Mouse (Mus musculus): ENCODE measurements at regions not wholly inside any gene's neighbourhood (a gene's known extent, or its start where the extent isn't known, plus 50 kb on each side); places are given as distances from the start of the nearest gene placed in this dataset.

DNA sequence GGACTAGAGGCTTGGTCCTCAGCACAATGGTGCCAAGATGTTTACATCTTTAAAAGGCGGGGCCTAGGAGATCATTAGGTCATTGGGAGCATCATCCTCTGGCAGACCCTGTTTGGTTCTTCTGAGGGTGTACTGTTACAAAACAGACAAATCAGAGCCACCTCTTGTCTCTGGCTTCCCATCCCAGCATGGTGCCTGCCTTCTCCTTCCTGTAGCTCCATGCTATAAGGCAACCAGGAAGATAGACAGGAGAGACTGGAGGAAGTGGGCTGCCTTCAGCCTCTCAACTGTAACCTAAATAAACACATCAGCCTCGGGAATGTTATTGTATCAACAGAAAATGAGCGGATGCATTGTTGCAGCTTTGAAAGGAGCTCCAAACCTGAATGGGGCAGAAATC, 529.8 kb upstream of the Gm765 start:
- DNase-seq (ENCODE audit: low spot score): no peak

DNA sequence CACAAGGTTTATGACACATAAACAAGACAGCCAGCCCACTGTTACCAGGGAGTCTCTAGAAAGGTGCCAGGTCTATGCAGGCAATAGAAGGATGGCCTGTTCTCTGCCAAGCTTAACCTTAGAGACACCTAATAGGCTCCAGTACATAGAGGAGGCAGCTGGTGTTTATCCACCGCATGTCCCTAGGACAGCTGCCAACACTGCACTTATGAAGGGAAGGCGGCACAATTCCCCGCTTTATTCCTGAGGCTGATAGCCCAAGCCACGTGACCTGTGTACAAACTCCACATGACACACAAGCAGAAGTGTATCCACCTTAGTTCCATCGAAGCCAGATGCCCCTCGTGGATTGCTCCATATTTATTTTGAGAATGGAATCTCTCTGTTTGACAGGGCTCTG, 527.2 kb upstream of the Gm765 start:
- DNase-seq (ENCODE audit: low spot score): no peak

DNA sequence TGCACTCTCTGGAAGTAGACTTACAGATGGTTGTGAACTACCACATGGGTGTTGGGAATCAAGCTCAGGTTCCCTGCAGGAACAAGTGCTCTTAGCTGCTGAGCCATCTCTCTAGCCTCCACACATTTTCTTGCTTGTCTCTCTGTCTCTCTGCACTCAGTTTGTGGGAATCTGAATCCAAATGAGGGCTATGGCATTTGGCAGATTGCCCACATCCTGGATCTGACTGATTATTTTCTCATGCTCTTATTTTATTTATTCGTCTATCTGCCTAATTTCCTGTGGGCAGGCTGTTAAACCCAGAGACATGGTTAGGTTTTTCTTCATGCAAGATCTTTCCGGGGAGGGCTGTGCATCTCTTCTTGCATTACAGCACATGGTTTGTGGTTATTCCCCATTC, 521.8 kb upstream of the Gm765 start:
- no peak for DNase-seq (ENCODE audit: low spot score)

DNA sequence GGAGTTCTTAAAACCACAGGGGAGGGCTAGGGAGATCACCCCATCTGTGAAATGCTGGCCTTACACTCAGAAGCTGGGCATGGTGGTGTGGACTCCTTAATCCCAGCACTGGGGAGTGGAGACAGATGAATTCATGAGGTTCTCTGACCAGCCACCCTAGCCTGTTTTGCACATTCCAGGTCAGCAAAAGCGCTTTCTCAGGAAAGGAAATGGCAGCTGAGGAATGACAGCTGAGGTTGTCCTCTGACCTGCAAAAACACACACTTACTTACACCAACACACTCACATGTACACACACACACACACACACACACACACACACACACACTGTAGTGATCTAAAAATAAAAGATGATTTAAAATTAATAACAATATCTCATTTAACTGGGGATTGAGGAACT, 513.4 kb upstream of the Gm765 start:
- DNase-seq (ENCODE audit: low spot score): no peak

DNA sequence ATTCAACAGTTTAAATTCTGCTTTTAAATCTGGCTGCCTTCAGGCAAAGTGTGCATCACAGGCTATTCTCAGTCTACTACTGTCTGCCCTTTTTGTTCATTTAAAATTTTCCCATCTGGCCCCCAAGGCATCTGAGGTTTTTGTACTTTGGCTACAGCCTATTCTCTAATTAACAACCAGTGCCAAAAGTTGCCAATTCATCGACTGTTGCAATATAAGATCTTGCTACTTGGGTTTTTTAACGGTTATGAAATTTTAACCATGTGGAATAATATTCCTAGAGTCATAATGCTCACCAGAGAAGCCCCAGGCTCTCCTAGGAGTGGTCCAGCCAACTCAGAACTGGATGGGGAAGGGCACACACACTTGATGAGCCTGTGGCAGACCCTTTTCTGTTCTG, 508.4 kb upstream of the Gm765 start:
- DNase-seq (ENCODE audit: low spot score): no peak

DNA sequence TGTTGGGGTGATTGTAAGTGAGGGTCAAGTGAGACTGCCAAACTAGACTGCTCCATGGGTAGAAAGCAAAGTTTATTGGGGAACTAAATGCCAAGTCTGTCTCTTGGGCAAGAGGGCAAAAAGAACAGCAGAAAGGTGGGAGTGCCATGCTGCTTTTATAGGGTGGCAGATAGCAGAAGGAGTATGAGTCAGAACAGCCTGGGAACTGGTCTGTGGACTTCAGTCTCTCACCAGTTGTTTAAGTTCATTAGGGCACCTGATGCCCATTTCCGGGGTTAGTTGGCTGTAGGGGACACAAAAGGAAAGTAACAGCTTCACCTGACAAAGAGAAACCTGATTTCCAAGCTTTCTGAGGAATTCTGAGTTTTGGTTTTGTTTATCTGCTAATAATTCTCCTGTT, 506.3 kb upstream of the Gm765 start:
- DNase-seq (ENCODE audit: low spot score): no peak

DNA sequence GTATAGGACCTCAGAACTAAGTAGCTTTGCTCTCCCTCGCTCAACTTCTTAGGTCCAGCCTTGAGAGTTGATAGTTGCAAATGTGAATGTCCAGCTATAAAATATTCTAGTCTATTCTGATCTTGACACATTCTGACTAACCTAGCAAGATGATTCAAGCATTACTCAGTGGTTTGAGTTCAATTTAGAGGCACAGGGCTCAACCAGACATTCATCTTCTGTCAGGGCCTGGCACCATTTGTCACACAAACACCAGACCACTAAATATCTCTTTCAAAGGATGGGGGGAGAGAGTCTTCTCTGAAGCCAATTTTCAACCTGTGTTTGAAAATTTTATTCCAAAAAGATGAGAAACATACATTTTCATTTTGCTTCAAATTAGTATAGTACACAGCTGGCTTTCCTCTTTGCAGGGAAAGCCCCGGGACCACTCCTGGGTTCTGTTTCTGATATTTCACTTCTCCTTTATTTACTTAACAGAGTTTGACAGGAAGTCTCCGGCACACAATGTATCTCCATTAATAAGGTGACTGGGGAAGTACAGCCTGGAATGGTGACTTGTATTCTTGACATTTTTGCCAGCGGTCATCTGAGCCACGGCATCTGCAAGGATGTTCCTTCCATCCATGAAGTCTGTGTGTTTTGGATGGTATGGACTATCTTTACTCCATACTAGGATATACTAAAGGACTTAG, 503.6 kb upstream of the Gm765 start:
- no peak for DNase-seq (ENCODE audit: low spot score)

DNA sequence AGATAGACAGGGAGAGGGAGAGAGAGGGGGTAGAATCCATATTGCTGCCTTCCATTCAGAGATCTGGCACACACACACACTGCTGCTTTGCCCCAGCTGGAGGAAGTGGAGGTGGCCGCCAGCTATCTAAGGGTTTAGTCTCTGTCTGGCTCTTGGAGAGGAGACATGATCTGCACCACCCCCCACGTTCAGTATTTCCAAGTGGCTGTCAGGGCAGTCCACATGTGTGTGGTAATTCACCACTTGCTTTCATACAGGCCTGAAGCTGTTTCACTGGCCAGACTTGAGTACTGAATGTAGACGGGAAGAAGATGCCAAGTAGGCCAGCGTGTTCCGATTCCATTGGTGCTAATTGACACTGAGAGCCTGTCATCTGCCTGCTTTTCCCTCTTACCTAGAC, 501.0 kb upstream of the Gm765 start:
- DNase-seq (ENCODE audit: low spot score): peak; percentile 56

DNA sequence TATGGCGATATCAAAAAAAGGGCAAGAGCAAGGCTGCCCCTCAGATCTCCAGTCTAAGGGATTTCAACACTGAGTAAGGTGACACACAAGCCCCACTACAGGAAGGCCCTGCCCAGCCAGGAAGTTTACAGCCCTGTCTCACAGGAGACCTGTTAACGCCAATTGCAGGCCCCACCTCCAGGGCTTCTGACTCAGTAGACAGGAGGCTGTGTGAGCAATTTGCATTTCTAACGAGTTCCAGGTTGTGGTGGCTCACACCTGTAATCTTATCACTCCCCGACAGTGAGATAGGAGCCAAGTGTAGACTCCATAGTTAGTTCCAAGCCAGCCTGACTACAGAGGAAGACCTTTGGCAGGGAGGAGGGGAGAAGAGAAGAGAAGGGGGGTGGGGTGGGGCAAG, 500.4 kb upstream of the Gm765 start:
- no peak for DNase-seq (ENCODE audit: low spot score)

DNA sequence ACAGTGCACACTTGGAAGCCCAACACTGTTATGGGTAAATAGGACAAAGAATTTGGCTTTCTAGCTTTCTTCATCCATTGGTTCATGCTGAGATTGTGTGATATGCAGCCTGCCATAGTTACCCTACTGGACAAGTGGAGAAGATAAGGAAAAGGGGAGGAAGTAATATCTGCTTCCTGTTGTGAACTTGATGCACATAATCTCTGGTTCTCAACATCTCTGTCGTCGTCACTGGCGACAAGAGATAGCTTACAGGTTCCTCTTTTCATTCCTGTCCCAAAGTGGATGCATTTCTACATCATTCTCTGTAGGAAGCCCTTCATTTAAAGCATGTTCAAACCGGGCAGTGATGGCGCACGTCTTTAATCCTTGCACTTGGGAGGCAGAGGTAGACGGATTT, 491.4 kb upstream of the Gm765 start:
- DNase-seq (ENCODE audit: low spot score): no peak

DNA sequence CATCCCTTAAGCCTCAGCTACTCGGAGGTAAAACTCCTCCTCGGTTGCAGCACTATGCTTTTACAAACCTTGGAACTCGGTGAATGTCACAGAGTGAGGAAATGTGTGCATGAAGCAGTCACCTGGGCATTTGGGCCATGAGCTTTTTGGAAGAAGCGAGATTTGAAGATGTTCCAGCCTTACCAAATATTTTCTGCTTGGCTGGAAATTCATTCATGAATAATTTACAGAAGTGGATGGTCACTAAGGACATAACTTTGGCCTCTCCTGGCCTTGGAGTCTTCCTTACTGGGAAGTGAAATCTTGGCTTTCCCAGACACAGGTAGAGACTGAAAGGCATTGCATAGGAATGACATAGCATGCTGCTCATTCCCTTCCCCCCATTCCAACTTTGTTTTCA, 487.6 kb upstream of the Gm765 start:
- no peak for DNase-seq (ENCODE audit: low spot score)

DNA sequence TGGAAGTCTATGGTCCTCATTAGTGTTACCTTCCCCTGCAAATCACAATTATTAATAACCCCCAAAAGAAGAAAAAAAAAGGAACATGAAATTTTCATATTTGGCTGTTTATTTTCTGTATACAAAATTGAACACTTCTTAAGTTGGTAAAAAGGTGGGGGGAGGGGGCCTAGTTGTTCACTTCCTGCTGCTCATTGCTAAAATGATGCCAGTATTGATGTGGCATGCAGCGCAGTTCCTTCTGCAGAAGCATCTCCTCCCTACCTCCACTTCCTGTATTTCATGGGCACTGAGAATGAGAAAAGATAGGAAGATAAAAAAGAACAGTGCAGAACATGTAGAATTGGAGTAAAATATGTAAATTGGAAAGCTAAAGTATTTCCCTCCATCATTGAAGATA, 465.5 kb upstream of the Gm765 start:
- DNase-seq (ENCODE audit: low spot score): no peak

DNA sequence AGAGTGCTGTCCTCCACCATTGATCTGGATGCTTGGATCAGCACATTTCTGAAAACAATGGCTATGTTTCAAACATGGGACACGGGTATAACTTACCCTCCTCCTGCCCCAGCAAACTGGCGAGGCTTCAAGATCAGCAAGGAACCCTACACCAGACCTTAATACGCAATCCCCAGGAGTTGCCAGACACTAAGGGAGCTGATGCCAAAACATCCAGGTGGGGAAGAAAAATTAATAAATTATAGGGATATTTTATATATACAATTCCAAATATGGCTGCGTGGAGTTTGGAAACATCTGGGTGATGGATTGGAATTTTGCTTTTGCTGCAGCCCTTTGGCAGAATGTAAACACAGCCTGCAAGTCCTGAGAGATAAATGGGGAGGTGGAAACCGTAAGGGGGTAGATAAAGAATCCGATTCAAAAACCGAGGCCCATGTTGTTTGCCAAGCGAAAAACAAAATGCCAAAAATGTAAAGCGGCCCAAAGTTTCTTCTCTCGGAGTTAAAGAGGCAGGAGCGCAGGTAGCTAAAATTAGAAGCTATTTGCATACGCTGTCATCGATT, 460.9 kb upstream of the Gm765 start:
- no peak for DNase-seq (ENCODE audit: low spot score)

DNA sequence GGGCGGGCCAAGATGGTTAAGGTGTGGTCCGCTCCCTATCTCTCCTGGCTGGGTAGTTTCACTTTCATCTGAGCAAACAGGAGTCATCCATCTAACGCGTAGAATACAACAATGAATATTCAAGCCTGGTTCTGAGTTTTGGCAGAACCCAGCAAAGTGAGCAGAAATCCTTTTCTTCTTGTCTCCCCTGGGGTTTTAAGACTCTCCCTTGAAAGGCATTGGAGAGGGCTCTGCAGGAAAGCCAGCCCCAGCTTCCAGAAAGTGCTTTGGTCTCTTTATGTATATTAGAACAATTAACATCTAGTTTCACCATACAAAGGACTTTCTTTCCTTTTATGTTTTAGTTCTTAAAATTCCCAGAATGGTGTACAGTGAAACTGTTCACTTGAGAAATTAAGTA, 458.5 kb upstream of the Gm765 start:
- no peak for DNase-seq (ENCODE audit: low spot score)

DNA sequence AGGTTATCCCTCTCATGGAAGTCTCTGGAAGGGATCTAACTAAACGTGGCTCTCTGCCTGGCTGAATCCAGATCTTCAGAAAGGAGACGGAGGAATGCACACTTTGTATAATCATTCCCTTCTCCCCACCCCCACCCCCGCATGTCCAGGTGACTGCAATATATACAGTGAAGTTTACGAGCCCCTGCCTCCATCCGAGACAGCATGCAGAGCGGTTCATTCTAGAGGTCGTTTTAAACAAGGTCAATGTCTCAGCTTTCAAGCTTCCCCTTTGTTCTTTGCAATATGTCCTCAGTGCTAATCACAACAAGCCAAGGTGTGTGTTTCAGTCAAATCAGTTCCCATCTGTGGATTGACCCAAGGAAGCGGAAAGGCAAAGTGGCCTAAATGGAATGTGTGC, 457.5 kb upstream of the Gm765 start:
- DNase-seq (ENCODE audit: low spot score): no peak

DNA sequence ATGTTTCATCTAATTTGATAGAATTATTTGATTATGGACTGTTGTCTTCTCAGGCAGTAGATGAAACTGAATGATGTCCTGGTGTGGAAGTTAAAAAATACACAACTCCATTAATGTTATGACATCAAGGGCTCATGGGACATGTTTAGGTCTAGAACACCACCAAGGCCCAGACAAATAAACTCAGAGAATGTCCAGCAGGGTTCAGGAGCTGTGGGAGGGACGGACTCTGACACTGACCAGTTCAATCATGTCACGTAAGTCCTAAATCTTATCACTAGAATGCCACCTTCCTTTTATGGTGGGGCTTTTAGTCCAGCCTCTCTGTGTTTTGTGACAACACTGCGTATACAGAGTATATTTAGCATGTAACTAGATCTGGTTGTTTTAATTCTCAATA, 455.2 kb upstream of the Gm765 start:
- no peak for DNase-seq (ENCODE audit: low spot score)

DNA sequence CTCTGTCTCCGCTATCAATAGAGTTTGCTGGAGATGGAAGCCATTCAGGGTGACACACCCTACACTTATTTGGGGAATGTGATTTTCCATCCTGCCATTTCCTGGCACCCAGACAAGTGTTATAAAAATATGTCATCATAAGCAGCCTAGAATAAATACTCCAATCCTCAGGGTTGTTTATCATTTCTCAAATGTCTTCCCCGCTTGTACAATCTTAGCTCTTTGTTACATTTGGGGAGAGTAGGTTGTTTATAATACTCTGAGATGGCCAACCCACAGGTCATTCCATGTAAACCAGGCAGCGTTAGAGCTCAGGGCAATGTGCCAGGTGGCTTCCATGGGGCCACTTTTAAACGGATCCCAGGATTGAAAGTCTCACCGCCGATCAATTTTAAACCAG, 454.8 kb upstream of the Gm765 start:
- DNase-seq (ENCODE audit: low spot score): peak; percentile 10

DNA sequence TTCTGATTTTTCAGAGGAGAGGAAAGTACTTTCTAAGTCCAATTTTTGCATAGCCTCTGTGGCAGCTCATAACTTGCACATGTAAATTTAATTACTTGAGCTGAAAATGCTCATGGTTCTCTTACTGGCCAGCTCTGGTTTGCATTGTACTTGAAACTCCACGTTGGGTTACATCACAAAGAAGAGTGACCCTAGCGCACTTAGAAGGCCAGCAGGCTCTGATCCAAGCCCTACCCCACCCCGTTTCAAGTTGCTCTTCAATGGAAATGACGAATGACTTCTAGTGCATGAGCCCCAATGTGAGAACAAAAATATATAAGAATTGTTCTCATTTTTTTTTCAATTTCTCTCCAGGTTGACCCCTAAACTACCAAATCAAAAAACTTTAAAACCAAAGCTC, 454.1 kb upstream of the Gm765 start:
- DNase-seq (ENCODE audit: low spot score): no peak

DNA sequence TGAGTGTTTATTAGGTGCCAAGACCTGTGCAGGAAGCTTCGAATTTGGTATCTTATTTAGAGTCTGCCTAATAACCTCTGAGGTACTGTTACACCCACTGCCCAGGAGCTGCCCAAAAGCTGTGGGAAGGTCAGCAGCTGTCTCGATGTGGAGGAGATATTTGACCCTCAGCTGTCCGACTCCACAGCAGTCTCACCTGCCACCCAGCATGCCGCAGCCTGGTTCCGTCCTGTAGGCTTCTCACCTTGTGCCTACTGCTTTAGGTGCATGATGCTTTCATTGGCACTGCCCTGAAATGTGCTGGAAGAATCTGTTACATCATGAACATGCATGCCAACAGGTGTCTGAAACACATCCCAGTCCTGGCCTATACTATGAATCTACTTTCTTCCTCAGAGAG, 444.9 kb upstream of the Gm765 start:
- no peak for DNase-seq (ENCODE audit: low spot score)

DNA sequence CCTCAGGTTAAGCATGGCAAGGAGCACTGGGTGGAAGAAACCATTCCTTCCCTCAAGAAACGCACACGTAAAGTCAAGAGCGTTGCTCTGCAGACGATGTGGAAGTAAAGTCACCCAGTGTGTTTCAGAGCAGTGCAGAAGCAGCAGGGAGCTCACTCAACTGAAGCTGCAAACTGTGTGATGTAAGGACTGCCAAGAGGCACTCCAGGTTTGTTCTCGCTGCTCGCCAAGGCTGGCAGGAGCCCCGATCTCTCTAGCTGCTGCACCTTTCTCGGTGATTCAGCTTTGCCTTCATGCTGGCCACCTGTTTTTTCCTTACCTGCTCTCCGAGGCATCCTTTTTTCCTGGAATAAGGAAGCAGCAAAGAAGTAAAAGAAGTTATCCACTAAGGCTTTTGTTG, 439.5 kb upstream of the Gm765 start:
- DNase-seq (ENCODE audit: low spot score): no peak

DNA sequence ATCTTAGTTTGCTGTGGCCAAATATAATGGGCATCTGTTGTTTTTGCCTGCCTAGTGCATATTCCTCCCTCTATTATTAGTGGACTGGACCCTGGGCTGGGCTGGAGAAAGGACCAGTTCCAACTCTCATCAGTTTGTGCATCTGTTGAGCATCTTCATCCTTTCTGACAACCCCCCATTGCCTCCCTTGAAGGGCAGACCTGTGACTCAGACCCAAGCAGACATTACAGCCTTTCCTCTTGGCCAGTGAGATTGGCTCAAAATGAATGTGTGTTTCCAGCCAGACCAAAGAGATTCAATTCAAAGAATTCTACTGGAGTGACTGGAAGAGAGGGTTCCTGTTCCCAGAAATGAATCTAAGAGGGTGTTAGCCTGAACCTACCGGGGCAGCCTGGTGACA, 433.2 kb upstream of the Gm765 start:
- DNase-seq (ENCODE audit: low spot score): no peak

DNA sequence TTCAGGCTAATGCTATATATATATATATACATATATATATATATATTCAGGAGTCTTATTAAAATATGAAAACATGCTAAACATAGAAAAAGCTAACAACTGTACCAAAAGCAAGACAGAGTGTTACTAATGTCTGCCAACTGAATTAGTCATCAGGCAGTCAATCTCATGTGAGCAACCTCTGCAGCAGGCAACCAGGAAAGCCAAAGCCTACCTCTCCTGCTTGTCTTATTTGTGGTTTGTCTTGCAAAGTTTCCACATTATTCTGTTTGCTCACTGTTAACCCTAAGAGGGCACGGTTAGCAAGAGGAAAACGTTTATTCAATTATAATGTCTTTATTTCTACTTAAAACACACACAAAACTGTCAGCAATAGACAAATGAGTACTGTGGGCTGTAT, 427.4 kb upstream of the Gm765 start:
- no peak for DNase-seq (ENCODE audit: low spot score)

DNA sequence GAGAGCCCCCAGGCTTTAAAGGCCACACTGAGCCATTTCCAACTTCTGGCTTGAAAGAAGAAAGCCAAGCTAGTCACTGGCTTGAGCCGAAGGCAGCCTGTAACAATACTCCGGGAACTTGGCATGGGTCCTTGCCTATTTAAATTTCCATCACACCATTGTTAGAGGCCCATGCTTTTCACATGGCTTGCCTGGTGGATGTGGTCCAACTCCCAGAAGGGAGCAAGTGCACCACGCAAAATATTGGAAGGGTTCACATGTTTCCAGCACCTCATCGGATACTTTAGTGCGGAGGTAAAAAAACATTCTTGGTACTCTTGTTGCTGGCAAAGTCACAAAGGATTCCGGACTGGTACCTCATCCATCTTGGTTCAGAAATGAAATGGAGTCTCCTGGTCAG, 426.8 kb upstream of the Gm765 start:
- DNase-seq (ENCODE audit: low spot score): no peak

DNA sequence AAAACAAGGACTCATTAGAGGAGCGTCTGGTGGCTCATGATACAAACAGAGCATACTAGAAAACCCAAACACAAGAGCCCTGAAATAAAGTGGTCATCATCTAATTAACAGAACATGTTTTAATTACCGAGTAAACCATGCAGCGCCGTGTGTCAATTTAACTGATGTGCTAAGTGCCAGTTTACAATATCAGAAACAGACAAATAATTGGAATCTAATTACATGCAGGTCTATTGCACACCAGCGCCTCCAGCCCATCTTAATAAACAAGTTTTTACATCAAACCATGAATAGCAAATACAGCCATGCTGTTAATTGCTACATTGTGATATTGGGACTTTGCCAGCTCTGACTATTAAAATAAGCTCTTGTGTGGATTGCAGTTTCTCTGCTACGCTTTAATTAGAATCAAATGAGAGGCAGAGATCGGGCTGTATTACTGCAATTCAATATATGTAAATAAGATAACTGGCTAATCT, 425.3 kb upstream of the Gm765 start:
- DNase-seq (ENCODE audit: low spot score): no peak
